Mouse (Mus musculus) retina, postnatal 1 day (tissue): ENCODE data around the gene Peli2.

Experiments
- DNase-seq: peaks from one replicate; pipeline ENCODE4 v3.0.0-alpha.2; 2012

The Peli2 gene

DNA sequence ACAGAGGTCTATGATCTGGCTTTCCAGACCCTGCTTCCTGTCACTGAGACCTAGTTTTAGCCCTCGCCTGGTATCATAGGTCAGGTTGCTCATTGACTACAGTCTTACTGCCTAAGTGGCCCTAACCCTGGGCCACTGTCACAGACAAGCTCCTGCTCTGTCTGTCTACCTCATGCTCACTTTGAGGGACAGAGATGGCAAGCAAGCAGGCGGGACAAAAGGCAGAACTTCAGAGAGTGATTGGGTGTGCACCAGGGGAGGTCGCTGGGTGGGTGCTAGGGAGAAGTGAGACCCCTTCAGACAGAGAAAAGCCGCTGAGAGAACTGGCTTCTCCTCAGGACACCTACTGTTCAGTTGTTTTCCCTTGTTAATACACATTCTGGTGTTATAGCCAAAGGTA is 6.3 kb downstream of the Peli2 start:
- DNase-seq = no peak

DNA sequence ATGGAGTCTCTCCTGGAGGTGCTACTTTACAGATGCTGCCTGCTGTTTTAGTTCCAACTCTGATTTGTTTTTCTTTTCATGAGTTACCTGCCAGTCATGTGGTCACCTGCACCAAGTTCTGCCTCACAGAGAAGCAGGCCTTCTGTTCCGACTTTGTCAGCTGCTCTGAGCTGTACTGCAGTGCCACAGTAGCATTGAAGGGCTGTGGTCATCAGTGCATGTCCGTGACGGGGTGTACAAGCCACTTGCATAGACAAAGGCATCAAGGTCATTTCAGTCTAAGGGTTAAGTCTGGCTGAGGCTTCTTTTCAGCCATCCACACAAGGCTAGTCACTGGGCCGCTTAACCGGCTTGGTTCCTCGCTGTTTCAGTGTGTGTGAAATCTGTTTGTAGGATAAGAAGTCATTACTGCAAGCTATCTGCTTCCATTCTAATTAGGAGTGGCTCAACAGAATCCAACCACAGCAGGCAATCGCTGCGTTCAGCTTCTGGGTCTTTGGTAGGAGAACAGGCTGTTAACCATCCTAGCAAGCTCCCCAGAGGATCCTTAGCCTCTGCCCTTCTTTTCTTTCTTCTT is 7.1 kb downstream of the Peli2 start:
- peak; percentile 58 for DNase-seq

- DNase-seq = no peak
Measured at GRCm38 (mm10) chr14:48128701-48129100, 8.1 kb downstream of the Peli2 start.

DNA sequence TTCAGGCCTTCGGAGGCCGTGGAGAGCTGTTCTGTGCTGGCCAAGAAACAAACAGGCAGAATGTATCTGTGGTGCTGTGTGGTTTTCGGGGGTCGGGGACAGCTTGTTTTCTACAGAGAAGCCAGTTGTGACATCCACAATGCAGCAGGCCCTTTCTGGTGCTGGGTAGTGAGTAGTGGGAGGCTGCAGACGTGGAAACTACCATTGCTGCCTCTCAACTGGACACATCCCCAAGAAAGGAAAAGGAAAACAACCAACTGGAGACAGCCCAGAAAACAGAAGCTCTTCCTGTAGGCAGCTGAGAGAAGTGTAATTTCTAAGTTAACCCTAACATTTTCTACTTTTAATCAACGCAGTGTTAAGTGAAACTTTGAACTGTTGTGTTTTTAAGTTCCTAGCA is 9.4 kb downstream of the Peli2 start:
- DNase-seq = no peak

DNA sequence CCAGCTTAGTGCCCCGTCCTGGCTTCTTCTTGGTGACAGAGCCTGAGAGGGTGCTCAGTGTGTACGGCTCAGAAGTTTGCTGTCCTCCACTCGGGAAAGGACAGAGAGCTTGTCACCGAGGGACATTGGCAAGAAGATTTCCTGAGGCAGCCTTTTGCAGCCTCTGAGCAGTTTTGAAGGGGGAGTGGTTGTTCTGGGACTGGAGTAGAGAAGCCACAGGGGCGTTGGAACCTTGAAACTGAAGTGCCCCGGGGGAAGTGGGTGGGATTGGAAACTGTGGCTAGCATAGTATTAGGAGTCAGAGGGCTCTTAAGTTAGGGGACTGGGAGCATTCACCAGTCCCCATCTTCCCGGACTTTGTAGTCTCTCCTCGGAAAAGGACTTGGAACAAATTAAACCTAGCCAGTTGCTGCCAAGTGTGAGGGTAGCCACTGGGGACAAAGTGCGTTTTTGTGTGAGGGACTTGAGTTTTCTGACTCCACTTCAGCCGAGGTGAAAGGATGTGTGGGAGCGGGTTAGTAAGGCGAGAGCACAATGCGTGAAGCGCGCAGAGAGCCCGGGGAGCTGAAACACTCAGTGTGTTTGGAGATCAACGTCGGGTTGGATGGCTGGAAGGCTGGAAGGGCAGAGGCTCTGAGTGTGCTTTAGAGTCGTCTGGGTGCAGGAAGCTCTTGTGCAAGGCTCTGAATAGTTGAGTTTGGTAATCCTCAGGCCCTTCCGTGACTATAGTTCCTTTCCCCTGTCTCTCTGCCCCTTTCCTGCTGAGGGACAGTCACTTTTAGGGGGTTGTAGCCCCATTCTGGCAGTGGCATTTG is 10.3 kb downstream of the Peli2 start:
- no peak for DNase-seq

- DNase-seq = no peak
Measured at GRCm38 (mm10) chr14:48131576-48131922, 10.9 kb downstream of the Peli2 start.

GRCm38 (mm10) chr14:48132241-48132640 is 11.6 kb downstream of the Peli2 start:
- no peak for DNase-seq

DNA sequence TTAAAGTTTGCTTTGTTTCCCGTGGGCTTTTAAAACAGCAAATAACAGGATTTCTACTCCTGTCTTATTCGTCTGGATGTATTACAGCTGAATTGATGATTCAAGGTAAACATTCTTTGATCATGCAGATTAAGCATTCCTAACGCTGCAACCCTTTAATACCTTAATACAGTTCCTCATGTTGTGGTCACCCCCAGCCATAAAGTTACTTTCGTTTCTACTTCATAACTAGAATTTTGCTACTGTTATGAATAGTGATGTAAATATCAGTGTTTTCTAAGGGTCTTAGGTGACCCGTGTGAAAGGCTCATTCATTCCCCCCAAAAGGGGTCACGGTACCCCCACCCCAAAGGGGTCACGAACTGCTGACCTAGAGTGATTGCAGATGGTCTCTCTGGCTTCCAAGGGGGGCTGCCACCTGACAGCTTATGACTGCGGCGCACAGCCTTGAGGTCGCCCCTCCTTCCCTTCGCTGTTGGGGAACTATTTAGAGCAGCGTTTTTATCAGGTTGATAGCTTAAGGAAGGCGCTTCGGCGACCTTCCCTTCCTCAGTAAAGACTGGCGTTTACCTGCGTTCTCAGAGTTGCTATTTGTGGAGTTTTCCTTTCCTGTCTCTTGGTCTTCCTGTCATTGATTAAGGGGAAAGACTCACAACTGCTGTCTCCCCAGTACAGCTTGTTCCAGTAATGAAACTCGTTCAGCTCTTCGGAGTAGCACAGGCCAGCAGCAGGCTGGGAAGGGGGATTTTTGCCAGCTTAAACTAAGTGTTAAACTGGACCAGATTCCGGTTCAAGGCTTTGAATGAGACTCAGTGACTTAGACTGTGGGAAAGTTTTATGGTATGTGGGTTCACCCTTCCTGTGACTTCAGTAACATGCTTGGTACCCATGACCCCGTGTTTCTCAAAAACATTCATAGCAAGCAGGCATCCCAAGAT is 12.5 kb downstream of the Peli2 start:
- no peak for DNase-seq

DNA sequence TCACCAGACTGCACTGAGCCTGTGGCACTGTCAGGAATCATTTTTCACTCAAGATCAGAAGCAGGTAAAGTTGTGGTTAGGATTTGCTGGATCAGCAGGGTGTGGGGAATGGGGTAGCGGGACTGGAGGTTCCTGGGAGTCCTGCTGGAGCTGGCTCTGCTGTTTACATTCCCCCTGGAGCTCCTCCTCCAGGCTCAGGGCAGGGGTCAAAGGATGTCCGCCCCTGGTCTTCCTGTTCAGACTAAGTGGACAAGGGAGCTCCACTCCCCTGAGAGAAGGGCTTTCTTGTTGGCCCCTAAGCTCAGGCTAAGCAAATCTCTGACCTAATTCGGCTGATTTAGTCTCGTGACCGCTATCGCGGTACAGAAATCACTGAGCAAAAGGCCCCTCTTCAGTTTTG is 13.7 kb downstream of the Peli2 start:
- DNase-seq = peak; percentile 81

GRCm38 (mm10) chr14:48135816-48136345 is 15.3 kb downstream of the Peli2 start:
- no peak for DNase-seq

- no peak for DNase-seq
Measured at GRCm38 (mm10) chr14:48137731-48138130, 17.1 kb downstream of the Peli2 start.

DNA sequence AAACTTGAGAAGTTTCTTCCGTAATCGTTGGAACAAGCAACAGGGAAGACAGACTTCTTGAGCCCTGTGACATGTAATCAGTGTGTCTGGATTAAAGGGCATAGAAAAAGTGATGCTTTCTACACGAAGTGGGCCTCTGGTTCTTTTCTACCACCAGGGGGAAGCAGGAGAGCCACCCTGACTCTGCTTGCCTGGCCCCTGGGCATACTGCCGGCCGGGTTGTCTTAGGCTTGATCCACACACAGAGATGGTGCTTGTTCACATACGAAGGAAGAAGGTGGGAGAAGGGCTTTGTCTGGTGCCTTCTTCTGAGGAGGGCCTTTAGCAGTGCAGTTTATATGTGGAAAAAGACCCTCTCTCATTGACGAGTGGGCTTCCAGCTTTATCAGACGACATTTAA is 17.5 kb downstream of the Peli2 start:
- peak; percentile 65 for DNase-seq

DNA sequence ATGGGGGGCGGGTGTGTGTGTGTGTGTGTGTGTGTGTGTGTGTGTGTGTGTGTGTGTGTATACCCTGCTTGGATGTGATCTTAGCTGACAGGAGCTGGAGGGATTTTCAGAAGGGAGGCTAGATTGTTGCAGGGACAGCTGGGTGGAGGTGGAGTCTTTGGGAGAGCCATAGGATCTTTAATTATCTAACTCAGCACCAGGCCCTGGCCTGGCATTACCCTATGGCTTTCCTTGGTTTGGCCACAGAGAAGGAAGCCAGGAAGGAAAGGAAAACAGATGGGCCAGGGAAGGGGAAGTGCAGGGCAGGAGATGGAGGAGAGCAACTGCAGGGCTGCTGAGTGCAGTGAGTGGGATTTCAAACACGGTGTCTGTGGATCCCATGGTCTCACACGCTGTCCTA is 18.8 kb downstream of the Peli2 start:
- DNase-seq = peak; percentile 42

DNA sequence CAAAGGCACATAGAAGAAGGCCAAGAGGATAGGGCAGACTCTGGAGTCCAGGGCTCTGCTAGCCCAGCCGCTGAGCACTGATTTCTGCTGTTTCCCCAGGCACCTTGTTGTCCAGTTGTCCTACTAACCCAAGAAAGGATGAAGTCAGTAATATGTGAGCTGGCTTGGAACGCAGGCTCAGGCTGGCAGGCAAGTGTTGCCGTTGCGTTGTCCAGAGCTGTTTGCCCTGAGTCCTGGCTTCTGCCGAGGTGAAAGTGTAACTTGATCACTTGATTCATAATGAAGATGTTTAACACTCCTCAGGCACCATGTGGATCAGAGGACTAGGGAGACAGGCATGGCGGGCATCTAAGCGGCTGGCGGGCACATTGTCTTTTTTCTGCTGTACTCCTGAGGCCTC is 21.1 kb downstream of the Peli2 start:
- DNase-seq = no peak

DNA sequence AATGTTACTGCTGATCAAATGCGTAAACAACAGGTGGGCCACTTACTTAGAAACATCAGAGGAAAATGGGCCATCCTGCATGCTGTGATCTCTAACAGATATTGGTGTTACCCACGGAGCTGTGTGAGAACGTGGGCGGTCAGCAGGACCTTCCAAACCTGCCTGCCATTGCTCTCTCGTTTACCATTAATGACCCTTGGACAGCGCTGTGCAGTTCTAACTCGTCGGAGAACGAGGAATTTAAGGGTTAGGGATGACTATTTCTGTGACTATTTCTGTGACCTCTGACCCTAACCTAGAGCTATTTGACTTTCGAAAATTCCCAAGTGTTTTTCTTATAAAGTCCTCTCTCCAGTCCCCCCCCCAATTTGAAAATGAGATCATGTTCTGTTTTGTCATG is 22.1 kb downstream of the Peli2 start:
- DNase-seq = no peak

DNA sequence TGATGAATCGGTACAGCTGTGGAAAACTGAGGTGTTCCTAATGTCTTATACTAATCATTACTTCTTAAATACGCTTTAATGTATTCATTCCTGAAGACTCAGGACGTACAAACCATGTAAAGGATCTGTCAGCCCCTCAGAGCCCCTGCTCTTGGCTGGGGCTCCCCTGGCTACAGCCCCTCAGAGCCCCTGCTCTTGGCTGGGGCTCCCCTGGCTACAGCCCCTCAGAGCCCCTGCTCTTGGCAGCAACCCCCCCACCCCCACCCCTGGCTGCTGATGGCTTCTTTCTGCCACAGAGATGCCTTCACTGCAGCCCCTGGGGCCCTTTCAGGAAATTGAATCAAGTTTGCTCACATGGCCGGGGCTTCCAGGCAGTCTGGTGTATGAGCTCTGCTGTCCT is 22.5 kb downstream of the Peli2 start:
- no peak for DNase-seq

DNA sequence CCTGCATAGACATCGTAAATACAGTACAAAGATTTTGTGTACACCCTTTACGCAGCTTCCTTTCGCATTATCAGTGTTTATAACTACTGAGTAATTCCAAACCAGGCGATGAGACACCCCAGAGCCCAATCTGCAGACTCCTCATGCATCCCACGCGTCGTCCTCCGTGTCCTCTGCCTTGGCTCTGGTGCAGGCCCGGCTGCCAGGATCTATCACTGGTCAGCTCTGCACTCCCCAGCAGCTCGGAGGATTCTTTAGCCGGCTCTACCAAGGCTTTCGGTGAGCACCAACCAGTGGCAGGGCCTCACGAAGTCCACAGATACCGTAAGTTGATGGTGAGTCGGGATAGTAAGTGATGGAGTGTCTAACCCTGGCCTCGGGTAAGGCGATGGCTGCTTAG is 23.7 kb downstream of the Peli2 start:
- DNase-seq = no peak

- DNase-seq = no peak
Measured at GRCm38 (mm10) chr14:48147688-48148087, 27.1 kb downstream of the Peli2 start.

DNA sequence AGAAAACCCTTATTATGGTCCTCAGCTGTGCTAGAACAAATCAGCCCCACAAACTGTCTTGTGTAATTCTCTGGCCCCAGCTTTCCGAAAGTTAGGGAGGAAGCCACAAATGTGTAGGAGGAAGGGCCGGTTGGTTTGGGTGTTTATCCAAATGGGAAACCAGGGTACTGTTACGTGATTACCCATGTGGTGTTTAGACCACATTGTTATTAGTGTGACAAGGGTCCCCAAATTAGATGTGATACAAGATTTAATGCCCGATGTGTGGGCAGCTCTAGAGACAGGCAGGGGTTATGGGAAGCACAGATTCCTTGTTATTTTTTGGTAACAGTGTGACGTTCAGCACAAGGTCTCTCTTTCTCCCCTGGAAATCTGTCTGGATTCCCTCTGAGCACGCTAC is 28.0 kb downstream of the Peli2 start:
- DNase-seq = no peak

DNA sequence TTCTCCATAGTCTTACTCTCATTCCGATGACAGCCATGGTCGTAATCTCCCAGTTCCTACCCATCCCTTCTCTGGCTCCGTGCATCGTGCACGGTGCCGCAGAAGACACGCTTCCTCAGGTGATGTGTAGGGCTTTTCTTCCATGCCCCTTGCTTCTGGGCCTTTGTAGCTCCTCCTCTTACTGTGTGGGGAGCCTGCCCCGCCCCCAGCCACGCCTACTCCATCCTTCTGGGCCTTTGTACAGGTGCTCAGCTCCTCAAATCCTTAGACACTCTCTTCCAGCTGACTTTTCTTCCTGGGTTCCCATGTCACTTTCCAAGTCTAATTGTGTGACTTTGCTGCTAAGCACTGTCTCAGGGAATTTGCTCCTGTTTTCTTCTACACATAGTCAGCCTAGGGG is 28.7 kb downstream of the Peli2 start:
- no peak for DNase-seq

DNA sequence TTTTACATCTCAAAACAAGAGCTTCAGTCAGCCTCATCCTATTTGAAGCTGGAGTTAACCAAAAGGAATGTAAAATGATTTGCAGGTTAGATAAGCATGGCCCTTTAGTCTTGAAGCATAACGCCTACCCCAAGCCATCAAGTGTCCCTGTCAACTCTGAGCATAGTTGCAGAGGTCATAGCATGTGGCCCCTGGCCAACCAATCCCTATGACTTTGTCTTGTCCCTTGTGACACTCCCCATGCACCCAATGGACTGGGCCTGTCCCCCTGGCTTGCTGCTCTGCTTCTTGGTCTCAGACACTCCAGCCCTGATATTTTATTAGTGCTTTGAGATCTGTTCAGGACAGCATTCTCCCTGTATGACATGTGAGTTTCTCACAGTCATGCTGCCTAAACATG is 30.3 kb downstream of the Peli2 start:
- no peak for DNase-seq

- DNase-seq = no peak
Measured at GRCm38 (mm10) chr14:48151554-48151953, 30.9 kb downstream of the Peli2 start.

- DNase-seq = no peak
Measured at GRCm38 (mm10) chr14:48153064-48153463, 32.4 kb downstream of the Peli2 start.
